ENCODE assay signal across 18 mouse cellular contexts in genomic region chr7:62365039-62365636, GRCm38 (mm10). TPM values are rescaled to one million over a fixed set of nuclear protein-coding genes. Genes with fewer than 3 reads are reported as not detected.
A peak's percentile ranks its signal among the peaks of the same experiment; 100 is the strongest.
DNase-seq lines count a peak whose midpoint lies in the region; ATAC-seq and TF ChIP-seq lines count a peak whose summit lies in the region.
"Had no signal": no experiment of that assay in that cellular context is flagged by ENCODE, and none has a peak within 500 bp of the region (broad histone marks: within the 10 kb centered on the region; RNA-seq: fewer than 3 reads in every experiment).

No protein-coding gene starts in this region.

- DNase-seq in embryo, embryonic 11 days = peak; percentile 15
- peak; percentile 30 for DNase-seq in forebrain, postnatal 0 days
- DNase-seq in midbrain, embryonic 10.5 days (ENCODE audit: low spot score) = no peak
- no peak for DNase-seq in cerebellum, postnatal 36 days
- no peak for DNase-seq in urinary bladder, postnatal 25 days (ENCODE audit: low spot score)
- DNase-seq: cerebellum, adult 18-20 months; gastrocnemius, postnatal 36 days; heart, postnatal 36 days; kidney, adult 2 months; right cerebral cortex, postnatal 25 days had no signal

- no peak overlapping the region for H3K9ac ChIP-seq in forebrain, postnatal 0 days
- H3K9ac ChIP-seq in neural tube, embryonic 13.5 days = peak overlapping the region; percentile 66
- H3K9ac ChIP-seq in intestine, embryonic 16.5 days (ENCODE audit: low read depth, low read length) = no peak overlapping the region
- H3K9ac ChIP-seq: limb, embryonic 12.5 days; liver, embryonic 15.5 days had no signal

- no peaks in the 10 kb centered on the region for H3K36me3 ChIP-seq in forebrain, postnatal 0 days (ENCODE audit: insufficient read depth)
- H3K36me3 ChIP-seq in midbrain, embryonic 10.5 days = no peaks in the 10 kb centered on the region
- no peaks in the 10 kb centered on the region for H3K36me3 ChIP-seq in neural tube, embryonic 13.5 days
- no peaks in the 10 kb centered on the region for H3K36me3 ChIP-seq in intestine, embryonic 16.5 days (ENCODE audit: control insufficient read depth, insufficient read depth, low read length)
- H3K36me3 ChIP-seq: limb, embryonic 12.5 days; liver, embryonic 15.5 days had no signal

- 60% methylated on average over 7 of the region's 7 CpGs for WGBS in forebrain, postnatal 0 days
- 71% methylated on average over 7 of the region's 7 CpGs for WGBS in midbrain, embryonic 10.5 days
- WGBS in neural tube, embryonic 13.5 days = 44% methylated on average over 7 of the region's 7 CpGs
- 45% methylated on average over 7 of the region's 7 CpGs for WGBS in intestine, embryonic 16.5 days

- no peaks in the 10 kb centered on the region for H3K4me1 ChIP-seq in forebrain, postnatal 0 days (ENCODE audit: insufficient read depth)
- 0 out of 2 replicates have a peak, but pooled peaks cover 5% of the 10 kb centered on the region for H3K4me1 ChIP-seq in midbrain, embryonic 10.5 days
- H3K4me1 ChIP-seq in neural tube, embryonic 13.5 days (replicated peaks) = no peaks in the 10 kb centered on the region
- no peaks in the 10 kb centered on the region for H3K4me1 ChIP-seq in intestine, embryonic 16.5 days (ENCODE audit: control insufficient read depth, insufficient read depth, low read length)
- H3K4me1 ChIP-seq: limb, embryonic 12.5 days; liver, embryonic 15.5 days had no signal

- H3K27ac ChIP-seq in forebrain, postnatal 0 days (ENCODE audit: low read depth, low read length) = peak overlapping the region; percentile 55
- H3K27ac ChIP-seq in midbrain, embryonic 10.5 days (replicated peaks) = peak overlapping the region; percentile 14; the same call in 1 of the 2 replicates
- peak overlapping the region; percentile 85 for H3K27ac ChIP-seq in neural tube, embryonic 13.5 days (replicated peaks)
- no peak overlapping the region for H3K27ac ChIP-seq in intestine, embryonic 16.5 days (ENCODE audit: low read length)
- H3K27ac ChIP-seq: limb, embryonic 12.5 days; liver, embryonic 15.5 days had no signal

- no peaks in the 10 kb centered on the region for H3K9me3 ChIP-seq in forebrain, postnatal 0 days (ENCODE audit: low read length)
- H3K9me3 ChIP-seq in midbrain, embryonic 10.5 days (replicated peaks) = no peaks in the 10 kb centered on the region; the same call in 1 of the 2 replicates
- no peaks in the 10 kb centered on the region; the same call in 1 of the 2 replicates for H3K9me3 ChIP-seq in neural tube, embryonic 13.5 days
- H3K9me3 ChIP-seq in intestine, embryonic 16.5 days (ENCODE audit: control insufficient read depth, low read length) = no peaks in the 10 kb centered on the region
- H3K9me3 ChIP-seq: limb, embryonic 12.5 days; liver, embryonic 15.5 days had no signal

- peak; percentile 45; the same call in 1 of the 2 replicates for ATAC-seq in forebrain, postnatal 0 days
- ATAC-seq in neural tube, embryonic 13.5 days (ENCODE audit: low read depth) = peak; percentile 88
- ATAC-seq in intestine, embryonic 16.5 days = no peak

- no peak for TF ChIP-seq CTCF in forebrain, postnatal 0 days (IDR thresholded peaks at IDR 0.05; ENCODE audit: low read depth)

- no peaks in the 10 kb centered on the region for H3K27me3 ChIP-seq in forebrain, postnatal 0 days (ENCODE audit: insufficient read depth, low read length)
- H3K27me3 ChIP-seq in midbrain, embryonic 10.5 days (ENCODE audit: low read depth, poor library complexity, severe bottlenecking) = no peaks in the 10 kb centered on the region
- H3K27me3 ChIP-seq in neural tube, embryonic 13.5 days = no peaks in the 10 kb centered on the region
- no peaks in the 10 kb centered on the region for H3K27me3 ChIP-seq in intestine, embryonic 16.5 days (replicated peaks; ENCODE audit: control insufficient read depth, insufficient read depth, low read length)
- H3K27me3 ChIP-seq: limb, embryonic 12.5 days; liver, embryonic 15.5 days had no signal

- H3K4me2 ChIP-seq in forebrain, postnatal 0 days (ENCODE audit: low read depth) = no peak overlapping the region
- H3K4me2 ChIP-seq in neural tube, embryonic 13.5 days = peak overlapping the region; percentile 41
- no peak overlapping the region for H3K4me2 ChIP-seq in intestine, embryonic 16.5 days (ENCODE audit: low read depth, low read length)
- H3K4me2 ChIP-seq: heart, embryonic 11.5 days; limb, embryonic 12.5 days; liver, embryonic 15.5 days had no signal

- H3K4me3 ChIP-seq in forebrain, postnatal 0 days (ENCODE audit: low read depth, low read length) = no peak overlapping the region
- no peak overlapping the region for H3K4me3 ChIP-seq in midbrain, embryonic 10.5 days
- peak overlapping the region; percentile 30 for H3K4me3 ChIP-seq in neural tube, embryonic 13.5 days
- H3K4me3 ChIP-seq in intestine, embryonic 16.5 days (ENCODE audit: low read length) = no peak overlapping the region
- H3K4me3 ChIP-seq: limb, embryonic 12.5 days; liver, embryonic 15.5 days had no signal

RNA-seq across cellular contexts. Expression of gene Magel2, which starts 11.7 kb away (rescaled TPM):
- total RNA-seq in forebrain, postnatal 0 days (2014; rRNA removed) = 8.7 and 21.4 TPM in 2 replicates
- polyA plus RNA-seq in forebrain, postnatal 0 days (2015; fragmentation: Nextera tagmentation; extraction: Ambion mirVana) = 4.1 and 8.6 TPM in 2 replicates
- polyA plus RNA-seq in midbrain, embryonic 10.5 days (2016; fragmentation: Nextera tagmentation; extraction: Ambion mirVana) = 8.6 and 14.0 TPM in 2 replicates
- 9.7 and 9.9 TPM in 2 replicates for polyA plus RNA-seq in neural tube, embryonic 13.5 days (2015; fragmentation: Nextera tagmentation; extraction: Ambion mirVana)
- 0.50 and 0.59 TPM in 2 replicates for polyA plus RNA-seq in intestine, embryonic 16.5 days (2015; fragmentation: Nextera tagmentation; extraction: Ambion mirVana)
- total RNA-seq: common myeloid progenitor, adult 5-6 weeks; gastrocnemius, postnatal 36 days; heart, postnatal 36 days had no signal
- polyA plus RNA-seq: large intestine, adult 2 months; testis, adult 2 months had no signal

RNA-seq across cellular contexts. Expression of gene Ndn, which starts 18.8 kb away (rescaled TPM):
- total RNA-seq in forebrain, postnatal 0 days (2014; rRNA removed) = 339 and 512 TPM in 2 replicates
- polyA plus RNA-seq in forebrain, postnatal 0 days (2015; fragmentation: Nextera tagmentation; extraction: Ambion mirVana) = 540 and 638 TPM in 2 replicates
- 114 and 162 TPM in 2 replicates for polyA plus RNA-seq in midbrain, embryonic 10.5 days (2016; fragmentation: Nextera tagmentation; extraction: Ambion mirVana)
- polyA plus RNA-seq in neural tube, embryonic 13.5 days (2015; fragmentation: Nextera tagmentation; extraction: Ambion mirVana) = 320 and 343 TPM in 2 replicates
- 48.6 and 52.0 TPM in 2 replicates for polyA plus RNA-seq in intestine, embryonic 16.5 days (2015; fragmentation: Nextera tagmentation; extraction: Ambion mirVana)
- total RNA-seq: common myeloid progenitor, adult 5-6 weeks had no signal

RNA-seq across cellular contexts. Expression of gene Mkrn3, which starts 54.8 kb away (rescaled TPM):
- total RNA-seq in forebrain, postnatal 0 days (2014; rRNA removed) = 31.2 and 39.7 TPM in 2 replicates
- polyA plus RNA-seq in forebrain, postnatal 0 days (2015; fragmentation: Nextera tagmentation; extraction: Ambion mirVana) = 19.8 and 23.6 TPM in 2 replicates
- 18.4 and 21.2 TPM in 2 replicates for polyA plus RNA-seq in midbrain, embryonic 10.5 days (2016; fragmentation: Nextera tagmentation; extraction: Ambion mirVana)
- 14.4 and 16.7 TPM in 2 replicates for polyA plus RNA-seq in neural tube, embryonic 13.5 days (2015; fragmentation: Nextera tagmentation; extraction: Ambion mirVana)
- 2.9 and 3.1 TPM in 2 replicates for polyA plus RNA-seq in intestine, embryonic 16.5 days (2015; fragmentation: Nextera tagmentation; extraction: Ambion mirVana)

Comparison
In these comparisons a context has a peak if more than half of its experiments do, and no peak if none do; other contexts are left out.
1. DNase-seq: peak in embryo, embryonic 11 days (single experiment) and forebrain, postnatal 0 days (single experiment); none in midbrain, embryonic 10.5 days (single experiment), cerebellum, postnatal 36 days (0 of 2) and urinary bladder, postnatal 25 days (single experiment).